Mouse (Mus musculus) ES-E14 (cell line): ENCODE measurements around the gene Map2k2.

Experiments used
- CHD2 ChIP-seq: IDR thresholded peaks from 2 replicates; pipeline ENCODE4 v1.6.1; 2014; ENCODE audit warnings: mild to moderate bottlenecking, low read depth, low read length, inconsistent platforms
- HCFC1 ChIP-seq: IDR thresholded peaks from 2 replicates; pipeline ENCODE4 v1.6.1; 2012; ENCODE audit warnings: low read length, inconsistent platforms, borderline replicate concordance; ENCODE audit not compliant: insufficient read depth
- MAFK ChIP-seq: IDR thresholded peaks from 2 replicates; pipeline ENCODE4 v1.6.1; 2014; ENCODE audit warnings: mild to moderate bottlenecking, low read depth, low read length, inconsistent platforms; ENCODE audit not compliant: insufficient read depth
- ZNF384 ChIP-seq: IDR thresholded peaks from 2 replicates; pipeline ENCODE4 v1.6.1; 2012; ENCODE audit warnings: low read depth, low read length, inconsistent platforms

DNA sequence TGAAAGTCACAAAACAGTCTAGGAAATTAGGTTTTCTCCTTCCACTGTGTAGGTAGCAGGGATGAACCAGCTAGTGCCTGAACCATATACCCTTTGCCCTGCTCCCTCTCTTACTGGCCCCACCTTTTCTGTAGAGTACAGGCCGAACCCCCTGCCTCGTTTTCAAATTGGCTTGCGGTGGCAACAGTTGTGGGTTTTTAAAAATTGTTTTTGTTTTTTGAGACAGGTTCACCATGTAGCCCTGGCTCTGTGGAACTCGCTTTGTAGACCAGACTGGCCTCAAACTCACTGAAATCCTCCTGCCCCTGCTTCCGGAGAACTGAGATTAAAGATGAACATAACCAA lies 62.3 kb downstream of the Map2k2 start:
- TF ChIP-seq ZNF384, result no peak
- no peak for TF ChIP-seq CHD2
- TF ChIP-seq MAFK, result no peak
- no peak for TF ChIP-seq HCFC1
